Mouse (Mus musculus): Measurements from ENCODE around the gene Palld. TPM values are rescaled to one million over a fixed set of nuclear protein-coding genes. Genes with fewer than 3 reads are reported as not detected.

The Palld gene
- polyA plus RNA-seq, 1 experiment from 2014 or later = 64.6 TPM

DNA sequence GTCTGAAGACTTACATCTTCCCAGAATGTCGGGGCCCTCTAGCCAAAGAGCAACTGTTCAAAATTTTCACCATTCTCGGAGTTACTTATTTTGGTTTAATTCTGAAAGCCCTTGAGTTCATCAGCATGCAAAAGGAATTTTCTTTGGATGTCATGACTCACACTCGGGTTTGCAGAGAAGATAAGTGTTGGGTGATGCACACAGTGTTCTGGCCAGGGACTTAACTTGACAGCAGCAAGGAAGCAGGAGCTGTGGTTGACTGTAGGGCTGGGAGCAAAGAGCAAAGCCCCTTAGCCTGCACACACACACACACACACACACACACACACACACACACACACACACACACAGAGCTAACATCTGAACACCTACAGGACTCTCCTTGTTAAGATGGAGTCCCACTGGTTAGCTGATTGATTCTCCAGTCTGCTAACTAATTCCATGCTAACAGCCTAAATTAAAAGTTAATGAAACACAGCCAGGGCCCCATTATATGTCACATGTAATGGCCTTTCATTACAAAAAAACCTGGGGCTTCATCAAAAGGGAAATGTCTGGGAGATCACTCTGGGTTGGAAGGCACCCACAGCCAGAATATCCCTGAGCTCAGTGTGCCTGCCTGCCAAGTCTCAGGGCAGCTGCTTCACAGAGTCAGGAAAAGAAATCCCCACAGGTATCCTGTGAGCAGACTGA lies 273.4 kb downstream of the Palld start:
- 0 out of 2 replicates have a peak overlapping the region, but pooled peaks have one; percentile 26 for H3K27ac ChIP-seq
- H3K36me3 ChIP-seq = no peaks in the 10 kb centered on the region
- WGBS = 84% methylated on average over 3 of the region's 3 CpGs
- ATAC-seq (ENCODE audit: low FRiP score) = no peak
- no peaks in the 10 kb centered on the region for H3K9me3 ChIP-seq (replicated peaks)
- peaks cover 10% of the 10 kb centered on the region; the same call in 1 of the 2 replicates for H3K4me1 ChIP-seq
- no peak overlapping the region for H3K4me2 ChIP-seq (replicated peaks)
- no peak overlapping the region for H3K9ac ChIP-seq
- no peak overlapping the region for H3K4me3 ChIP-seq
- no peaks in the 10 kb centered on the region for H3K27me3 ChIP-seq

DNA sequence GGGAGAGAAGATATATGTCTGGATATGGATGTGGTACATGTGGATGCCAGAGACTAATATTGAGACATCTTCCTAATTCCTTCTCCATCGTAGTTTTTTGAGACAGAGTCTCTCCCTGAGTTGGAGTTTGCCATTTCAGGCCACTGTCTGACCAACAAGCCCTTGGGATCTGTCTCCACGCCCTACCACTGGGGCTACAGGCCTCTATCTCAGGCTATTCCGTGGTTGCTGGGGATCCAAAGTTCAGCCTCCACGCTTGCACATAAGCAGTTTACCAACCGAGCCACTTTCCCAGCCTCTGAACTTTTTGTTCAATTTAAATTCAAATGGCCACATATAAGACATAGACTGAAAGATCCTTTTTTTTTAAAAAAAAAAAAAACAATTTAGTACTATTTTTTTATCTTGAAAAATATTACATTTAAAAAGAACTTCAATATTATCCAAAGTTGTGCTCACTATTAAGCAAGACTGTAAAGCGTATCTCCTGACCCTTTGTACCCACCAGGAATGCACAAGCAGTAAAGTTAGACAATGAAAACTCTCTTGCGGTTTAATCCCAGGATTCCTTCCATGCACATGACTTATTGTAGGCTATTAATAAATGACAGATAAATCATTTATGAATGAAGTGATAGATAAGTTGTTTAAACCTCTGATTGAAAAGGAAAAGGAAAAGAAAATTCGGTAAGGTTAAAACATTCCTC lies 276.1 kb downstream of the Palld start:
- WGBS = 94% methylated on average over 8 of the region's 8 CpGs
- no peak overlapping the region for H3K9ac ChIP-seq
- no peak overlapping the region for H3K4me2 ChIP-seq (replicated peaks)
- H3K27ac ChIP-seq = no peak overlapping the region
- no peaks in the 10 kb centered on the region for H3K27me3 ChIP-seq
- H3K4me3 ChIP-seq = no peak overlapping the region
- no peak for ATAC-seq (ENCODE audit: low FRiP score)
- peaks cover 18% of the 10 kb centered on the region; the same call in 1 of the 2 replicates for H3K4me1 ChIP-seq
- no peaks in the 10 kb centered on the region for H3K36me3 ChIP-seq
- H3K9me3 ChIP-seq (replicated peaks) = no peaks in the 10 kb centered on the region

DNA sequence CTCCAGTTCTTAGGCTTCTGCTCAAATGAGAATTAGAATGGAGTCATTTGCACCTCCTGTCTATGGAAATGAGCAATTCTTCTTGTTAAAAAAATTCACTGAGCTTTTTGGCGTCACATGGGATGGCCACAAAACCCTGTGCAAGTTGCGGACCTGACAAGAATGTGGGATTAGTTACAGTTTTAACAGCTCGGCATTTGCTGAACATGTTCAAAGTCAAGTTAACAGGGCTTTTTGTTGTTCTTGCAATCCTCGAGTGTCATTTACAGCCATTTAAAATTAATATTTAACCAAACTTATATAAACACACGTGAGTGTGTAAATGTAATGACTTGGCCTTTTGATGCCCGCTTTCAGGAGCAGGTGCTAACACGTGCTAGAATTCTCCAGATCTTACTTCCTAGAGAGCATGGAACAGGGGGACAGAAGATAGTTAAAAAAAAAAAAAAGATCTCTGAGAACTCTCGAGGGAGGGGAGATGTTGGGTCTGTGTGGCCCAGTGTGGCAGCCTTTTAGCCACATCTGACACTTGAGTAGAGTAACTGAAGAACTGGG lies 276.8 kb downstream of the Palld start:
- no peaks in the 10 kb centered on the region for H3K27me3 ChIP-seq
- H3K27ac ChIP-seq = no peak overlapping the region
- no peaks in the 10 kb centered on the region for H3K9me3 ChIP-seq (replicated peaks)
- no peak for ATAC-seq (ENCODE audit: low FRiP score)
- H3K4me2 ChIP-seq (replicated peaks) = no peak overlapping the region
- WGBS = 87% methylated on average over 8 of the region's 8 CpGs
- no peaks in the 10 kb centered on the region for H3K36me3 ChIP-seq
- no peak overlapping the region for H3K4me3 ChIP-seq
- H3K9ac ChIP-seq = no peak overlapping the region
- H3K4me1 ChIP-seq = peaks cover 18% of the 10 kb centered on the region; the same call in 1 of the 2 replicates

DNA sequence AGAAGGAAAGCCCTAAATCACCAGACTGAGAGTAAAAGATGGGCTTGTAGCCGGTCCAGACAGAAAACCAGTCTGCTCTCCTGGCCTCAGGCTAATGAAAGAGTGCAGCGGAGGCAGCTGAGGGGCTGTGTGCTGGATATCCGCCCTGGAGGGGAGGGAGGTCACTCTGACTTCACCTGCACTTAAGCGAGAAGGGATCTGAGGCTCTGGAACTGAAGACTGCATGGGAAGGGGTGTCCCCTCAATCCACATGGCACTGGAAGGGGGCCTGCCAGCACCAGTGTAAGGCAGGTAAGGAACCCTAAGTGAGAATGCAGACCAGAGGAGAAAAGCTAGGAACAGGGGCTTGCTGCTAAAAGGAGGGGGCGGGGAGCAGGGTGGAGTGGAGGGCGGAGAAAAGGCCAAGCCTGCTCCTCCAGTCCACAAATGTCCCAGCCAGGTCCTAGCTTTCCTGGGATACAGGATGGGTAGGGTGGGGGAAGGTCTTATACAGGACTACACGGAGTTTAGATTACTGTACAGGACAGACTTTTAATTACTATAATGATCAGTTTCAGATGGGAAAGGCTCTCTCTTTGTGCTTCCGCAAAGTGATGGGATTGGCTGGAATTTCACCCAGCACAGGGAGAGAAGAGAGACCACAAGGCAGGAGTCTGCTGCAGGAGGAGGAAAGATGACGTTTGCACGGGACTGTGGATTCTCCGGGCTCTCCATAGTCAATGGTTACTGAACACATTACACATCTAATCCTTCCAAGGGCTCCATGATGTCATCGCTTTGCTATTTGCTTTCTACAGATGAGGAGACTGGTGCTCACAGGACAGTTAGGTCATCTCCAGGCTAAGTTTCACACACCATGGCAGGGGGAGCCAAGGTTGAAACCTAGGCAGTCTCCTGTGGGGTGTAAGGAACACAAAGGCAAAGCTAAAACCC lies 278.7 kb downstream of the Palld start:
- H3K4me2 ChIP-seq (replicated peaks) = no peak overlapping the region
- no peaks in the 10 kb centered on the region for H3K27me3 ChIP-seq
- peaks cover 9% of the 10 kb centered on the region; the same call in 1 of the 2 replicates for H3K4me1 ChIP-seq
- H3K9me3 ChIP-seq (replicated peaks) = no peaks in the 10 kb centered on the region
- no peak for ATAC-seq (ENCODE audit: low FRiP score)
- no peaks in the 10 kb centered on the region for H3K36me3 ChIP-seq
- H3K9ac ChIP-seq = no peak overlapping the region
- no peak overlapping the region for H3K27ac ChIP-seq
- WGBS = 41% methylated on average over 11 of the region's 12 CpGs
- H3K4me3 ChIP-seq = no peak overlapping the region

DNA sequence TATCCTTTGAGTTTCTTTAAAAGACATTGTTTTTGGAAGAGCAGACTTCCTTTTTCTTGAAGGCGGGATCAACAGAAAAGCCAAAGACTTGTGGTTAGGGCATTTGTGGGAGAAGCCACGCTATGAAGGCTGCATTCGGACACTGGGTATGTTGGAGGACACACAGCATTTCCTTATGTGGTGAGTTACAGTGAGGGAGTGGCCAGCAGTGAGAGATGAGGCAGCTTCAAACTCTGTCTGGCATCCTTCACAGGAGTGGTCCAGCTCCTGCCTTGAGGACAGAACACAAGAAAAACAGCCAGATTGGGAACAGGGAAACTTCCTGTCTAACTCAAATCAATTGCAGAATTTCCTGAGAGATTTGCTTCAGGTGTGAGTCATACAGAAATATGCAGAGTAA lies 281.2 kb downstream of the Palld start:
- no peak overlapping the region for H3K4me2 ChIP-seq (replicated peaks)
- ATAC-seq (ENCODE audit: low FRiP score) = no peak
- H3K27ac ChIP-seq = no peak overlapping the region
- 76% methylated on average over 3 of the region's 3 CpGs for WGBS
- no peaks in the 10 kb centered on the region for H3K36me3 ChIP-seq
- H3K9ac ChIP-seq = no peak overlapping the region
- H3K27me3 ChIP-seq = no peaks in the 10 kb centered on the region
- no peaks in the 10 kb centered on the region for H3K9me3 ChIP-seq (replicated peaks)
- peaks cover 9% of the 10 kb centered on the region; the same call in 1 of the 2 replicates for H3K4me1 ChIP-seq
- H3K4me3 ChIP-seq = no peak overlapping the region

DNA sequence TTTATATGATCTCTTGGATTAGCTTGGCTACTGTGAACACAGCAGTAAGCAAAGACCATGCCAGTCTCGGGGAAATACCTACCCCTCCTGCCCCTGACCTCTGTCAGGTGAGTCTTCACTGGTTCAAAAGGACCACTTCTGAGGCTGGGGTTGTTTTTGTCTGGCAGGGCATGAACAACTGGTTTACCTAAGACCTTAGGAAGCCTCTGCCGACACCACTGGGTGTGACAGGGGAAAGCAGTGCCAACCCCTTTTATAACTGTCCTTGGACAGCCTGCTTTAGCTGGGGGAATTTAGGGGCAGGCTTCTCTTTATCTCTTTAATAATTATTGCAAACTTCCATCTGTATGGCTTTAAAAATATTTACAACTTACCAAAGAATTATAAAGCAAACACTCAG lies 284.8 kb downstream of the Palld start:
- Histone ChIP-seq H3K36me3 (no peaks in the 10 kb centered on the region), H3K4me3 (no peak overlapping the region), H3K4me2 (replicated peaks) (no peak overlapping the region), H3K9ac (no peak overlapping the region), H3K27ac (no peak overlapping the region), H3K4me1 (no peaks in the 10 kb centered on the region), H3K9me3 (replicated peaks) (no peaks in the 10 kb centered on the region), H3K27me3 (no peaks in the 10 kb centered on the region)
- no peak for ATAC-seq (ENCODE audit: low FRiP score)
- WGBS = 78% methylated on average over 2 of the region's 2 CpGs

DNA sequence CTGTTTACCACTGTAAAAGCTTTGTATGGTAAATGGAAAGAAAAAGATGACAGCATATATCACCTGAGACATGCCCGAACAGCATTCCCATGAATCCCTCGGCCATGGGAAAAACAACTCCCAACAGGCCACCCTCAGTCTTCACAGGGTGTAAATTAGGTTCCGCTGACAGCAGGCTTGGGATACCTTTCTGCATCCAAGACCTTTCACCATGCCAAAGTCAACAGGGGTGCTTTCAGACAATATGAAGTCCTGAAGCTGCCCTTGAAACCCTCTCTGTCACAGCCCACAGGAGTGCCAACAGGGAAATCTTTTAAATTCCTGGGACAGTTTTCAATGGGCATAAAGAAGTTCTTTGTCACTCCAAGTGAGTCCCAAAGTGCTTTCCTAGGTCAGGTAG lies 285.4 kb downstream of the Palld start:
- WGBS = 74% methylated on average over 3 of the region's 3 CpGs
- Histone ChIP-seq H3K9me3 (replicated peaks) (no peaks in the 10 kb centered on the region), H3K9ac (no peak overlapping the region), H3K4me1 (no peaks in the 10 kb centered on the region), H3K4me2 (replicated peaks) (no peak overlapping the region), H3K4me3 (no peak overlapping the region), H3K27ac (no peak overlapping the region), H3K36me3 (no peaks in the 10 kb centered on the region), H3K27me3 (no peaks in the 10 kb centered on the region)
- ATAC-seq (ENCODE audit: low FRiP score) = no peak

DNA sequence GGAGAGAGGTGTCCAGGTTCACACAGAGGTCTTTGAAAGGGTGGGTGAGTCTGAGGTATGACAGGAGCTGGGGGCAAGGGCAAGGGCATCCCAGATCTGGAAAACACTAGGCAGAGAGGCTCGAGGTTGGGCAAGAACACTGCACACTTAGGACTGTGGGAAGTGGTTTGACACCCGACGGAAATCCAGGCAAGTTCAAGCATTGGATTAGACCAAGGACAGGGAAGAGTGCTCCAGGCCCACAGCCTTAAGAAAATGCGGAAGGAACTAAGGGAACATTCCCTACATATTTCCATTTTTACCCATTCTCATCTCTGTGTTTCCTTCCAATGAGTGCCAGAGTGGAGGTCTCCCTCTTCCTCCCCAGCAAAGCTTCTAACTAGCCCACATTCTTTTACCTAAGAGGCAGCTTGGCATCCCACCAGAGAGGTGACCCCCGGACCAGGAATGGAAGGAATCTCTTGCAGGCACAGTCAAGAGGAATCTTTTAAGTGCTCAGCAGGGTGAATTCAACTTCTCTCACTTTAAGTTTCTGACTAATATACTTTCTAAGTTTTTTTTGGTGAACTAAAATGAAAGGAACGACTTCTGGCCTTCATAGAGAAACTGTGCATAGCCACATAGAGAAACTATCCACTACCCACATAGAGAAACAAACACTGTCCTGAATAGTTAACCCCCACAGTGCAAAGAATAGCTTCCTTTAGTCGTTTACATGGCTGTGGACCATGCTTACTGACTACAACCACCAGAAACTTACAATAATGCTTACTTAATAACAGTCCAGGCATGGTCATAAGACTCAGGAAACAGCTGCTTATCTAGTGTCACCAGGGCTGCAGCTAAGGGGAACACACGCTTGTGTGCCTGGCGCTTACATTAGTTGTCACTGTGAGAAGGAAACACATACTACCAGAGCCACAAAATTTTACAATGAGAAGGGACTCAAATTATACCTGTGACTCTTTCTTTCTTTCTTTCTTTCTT lies 286.5 kb downstream of the Palld start:
- Histone ChIP-seq H3K4me3 (no peak overlapping the region), H3K4me1 (no peaks in the 10 kb centered on the region), H3K4me2 (replicated peaks) (no peak overlapping the region), H3K27me3 (no peaks in the 10 kb centered on the region), H3K9me3 (replicated peaks) (no peaks in the 10 kb centered on the region), H3K36me3 (no peaks in the 10 kb centered on the region), H3K27ac (no peak overlapping the region), H3K9ac (no peak overlapping the region)
- 78% methylated on average over 9 of the region's 9 CpGs for WGBS
- ATAC-seq (ENCODE audit: low FRiP score) = no peak

DNA sequence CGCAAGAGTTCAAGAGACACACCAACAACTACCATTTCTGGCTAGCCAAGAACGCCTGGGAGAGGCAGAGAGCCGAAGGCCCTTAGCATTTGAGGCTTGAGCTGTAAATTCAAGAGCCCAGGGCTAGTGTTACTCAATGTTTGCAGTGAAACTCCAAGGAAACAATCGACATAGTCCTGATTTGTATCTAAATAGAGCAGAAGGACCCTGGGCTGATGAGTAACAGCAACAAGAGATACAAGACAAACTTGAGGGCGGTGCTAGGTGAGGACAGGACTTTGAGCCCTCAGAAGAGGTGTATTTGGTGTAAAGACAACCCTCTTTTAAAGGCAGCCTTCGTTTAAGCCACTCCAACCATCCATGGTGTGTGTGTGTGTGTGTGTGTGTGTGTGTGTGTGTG lies 290.7 kb downstream of the Palld start:
- no peaks in the 10 kb centered on the region for H3K36me3 ChIP-seq
- H3K27ac ChIP-seq = no peak overlapping the region
- H3K4me2 ChIP-seq (replicated peaks) = no peak overlapping the region
- no peak overlapping the region for H3K4me3 ChIP-seq
- no peak for ATAC-seq (ENCODE audit: low FRiP score)
- no peaks in the 10 kb centered on the region for H3K27me3 ChIP-seq
- no peaks in the 10 kb centered on the region for H3K9me3 ChIP-seq (replicated peaks)
- H3K9ac ChIP-seq = no peak overlapping the region
- WGBS = 90% methylated on average over 6 of the region's 6 CpGs
- H3K4me1 ChIP-seq = no peaks in the 10 kb centered on the region

DNA sequence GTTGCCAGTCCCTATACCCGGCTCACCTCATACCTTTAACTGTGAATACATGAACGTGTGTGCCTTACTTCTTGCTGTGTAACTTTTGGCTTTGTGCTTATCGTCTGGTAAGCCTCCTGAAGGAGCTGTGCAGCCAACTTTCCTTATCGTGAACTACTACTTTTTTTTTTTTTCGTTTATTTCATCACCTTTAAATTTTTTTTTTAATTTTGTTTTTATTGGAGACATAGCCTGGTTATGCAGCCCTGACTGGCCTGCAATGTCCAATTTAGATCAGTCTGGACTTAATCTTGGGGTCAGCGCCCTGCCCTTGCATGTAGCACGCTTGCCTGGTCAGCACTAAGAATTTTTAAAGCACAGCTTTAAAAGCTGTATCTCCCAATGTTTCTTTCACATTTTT lies 291.4 kb downstream of the Palld start:
- H3K36me3 ChIP-seq = no peaks in the 10 kb centered on the region
- no peak overlapping the region for H3K27ac ChIP-seq
- 90% methylated on average over 7 of the region's 7 CpGs for WGBS
- H3K9ac ChIP-seq = no peak overlapping the region
- no peak overlapping the region for H3K4me2 ChIP-seq (replicated peaks)
- H3K4me1 ChIP-seq = no peaks in the 10 kb centered on the region
- H3K9me3 ChIP-seq (replicated peaks) = no peaks in the 10 kb centered on the region
- H3K27me3 ChIP-seq = no peaks in the 10 kb centered on the region
- no peak for ATAC-seq (ENCODE audit: low FRiP score)
- no peak overlapping the region for H3K4me3 ChIP-seq

DNA sequence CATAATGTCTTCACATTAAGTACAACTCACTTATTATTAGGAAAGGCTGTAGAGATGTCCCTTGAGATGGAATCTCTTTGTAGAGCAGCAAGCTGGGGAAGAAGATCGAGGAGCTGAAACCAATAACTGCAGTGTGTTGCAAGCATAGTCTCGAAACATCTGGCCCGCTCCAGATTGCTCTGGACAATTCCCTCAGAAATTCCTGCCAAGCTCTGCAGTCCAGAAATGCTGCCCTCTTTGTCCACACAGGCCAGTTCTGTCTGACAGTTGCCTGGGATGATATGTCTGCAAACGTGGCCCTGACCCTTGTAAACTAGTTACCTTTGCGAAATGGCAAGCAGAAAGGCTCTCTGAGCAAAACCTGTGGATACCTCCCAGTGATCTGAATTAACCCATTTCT lies 291.9 kb downstream of the Palld start:
- no peak overlapping the region for H3K9ac ChIP-seq
- H3K4me1 ChIP-seq = no peaks in the 10 kb centered on the region
- no peak for ATAC-seq (ENCODE audit: low FRiP score)
- no peak overlapping the region for H3K4me3 ChIP-seq
- H3K9me3 ChIP-seq (replicated peaks) = no peaks in the 10 kb centered on the region
- H3K27ac ChIP-seq = no peak overlapping the region
- no peaks in the 10 kb centered on the region for H3K36me3 ChIP-seq
- no peak overlapping the region for H3K4me2 ChIP-seq (replicated peaks)
- no peaks in the 10 kb centered on the region for H3K27me3 ChIP-seq
- WGBS = 72% methylated on average over 5 of the region's 5 CpGs
